Comparison of ENCODE assay signal across 21 mouse cellular contexts in genomic region chr4:58235828-58236227, GRCm38 (mm10). TPM values are rescaled to one million over a fixed set of nuclear protein-coding genes. Genes with fewer than 3 reads are reported as not detected.
"Had no signal": no experiment of that assay in that cellular context is flagged by ENCODE, and none has a peak within 500 bp of the region (broad histone marks: within the 10 kb centered on the region; RNA-seq: fewer than 3 reads in every experiment).

No protein-coding gene starts in this region.

- ATAC-seq: liver, postnatal 0 days; lung, postnatal 0 days; midbrain, embryonic 15.5 days had no signal

- DNase-seq: kidney, adult 18-20 months; kidney, adult 9 months; kidney, postnatal 36 days; layer of hippocampus, postnatal 36 days; liver, postnatal 0 days; lung, embryonic 14.5 days; retina, postnatal 1 day; thymus, adult 18-20 months; thymus, postnatal 14 days had no signal

- H3K9ac ChIP-seq: limb, embryonic 12.5 days; limb, embryonic 15.5 days; liver, embryonic 14.5 days; liver, postnatal 0 days; lung, embryonic 14.5 days; midbrain, embryonic 12.5 days; midbrain, embryonic 15.5 days; neural tube, embryonic 13.5 days had no signal

- H3K4me1 ChIP-seq: limb, embryonic 15.5 days; midbrain, embryonic 12.5 days; midbrain, embryonic 15.5 days; neural tube, embryonic 13.5 days had no signal

- H3K27me3 ChIP-seq: limb, embryonic 12.5 days; limb, embryonic 15.5 days; midbrain, embryonic 12.5 days; midbrain, embryonic 15.5 days; neural tube, embryonic 13.5 days had no signal

- H3K4me2 ChIP-seq: limb, embryonic 12.5 days; limb, embryonic 15.5 days; liver, embryonic 11.5 days; lung, embryonic 14.5 days; midbrain, embryonic 12.5 days; midbrain, embryonic 15.5 days; neural tube, embryonic 13.5 days had no signal

- H3K4me3 ChIP-seq: left cerebral cortex, adult 2 months; limb, embryonic 12.5 days; limb, embryonic 15.5 days; midbrain, embryonic 12.5 days; midbrain, embryonic 15.5 days; neural tube, embryonic 13.5 days had no signal

- H3K27ac ChIP-seq: kidney, postnatal 0 days; left cerebral cortex, adult 2 months; limb, embryonic 12.5 days; limb, embryonic 15.5 days; liver, embryonic 14.5 days; macrophage; midbrain, embryonic 12.5 days; midbrain, embryonic 15.5 days; neural tube, embryonic 13.5 days had no signal

- H3K9me3 ChIP-seq: limb, embryonic 15.5 days; midbrain, embryonic 12.5 days; midbrain, embryonic 15.5 days; neural tube, embryonic 13.5 days had no signal

- H3K36me3 ChIP-seq: limb, embryonic 12.5 days; limb, embryonic 15.5 days; midbrain, embryonic 12.5 days; midbrain, embryonic 15.5 days; neural tube, embryonic 13.5 days had no signal

RNA-seq across cellular contexts. Expression of gene Svep1, which starts 29.2 kb away (rescaled TPM):
- polyA plus RNA-seq: macrophage had no signal

RNA-seq across cellular contexts. Expression of gene Musk, which starts 49.9 kb away (rescaled TPM):
- polyA plus RNA-seq: liver, embryonic 11.5 days; liver, embryonic 14.5 days; lung, embryonic 14.5 days; lung, postnatal 0 days; macrophage; midbrain, embryonic 12.5 days; midbrain, embryonic 15.5 days; spleen, adult 2 months had no signal
